Mouse (Mus musculus) WW6 (cell line): ENCODE data around the gene Gpc3.

Experiments used
- DNase-seq: peaks from one replicate; pipeline ENCODE4 v3.0.0-alpha.2; 2013; ENCODE audit warnings: low read depth, low spot score

Gpc3 gene

GRCm38 (mm10) chrX:52558526-52558925 lies 55.2 kb downstream of the Gpc3 start:
- DNase-seq: no peak

- DNase-seq: no peak
Measured at GRCm38 (mm10) chrX:52557489-52557888, 56.3 kb downstream of the Gpc3 start.

GRCm38 (mm10) chrX:52551296-52551695 lies 62.5 kb downstream of the Gpc3 start:
- DNase-seq: no peak

- no peak for DNase-seq
Measured at GRCm38 (mm10) chrX:52544623-52545022, 69.1 kb downstream of the Gpc3 start.

- no peak for DNase-seq
Measured at GRCm38 (mm10) chrX:52537282-52537681, 76.5 kb downstream of the Gpc3 start.

GRCm38 (mm10) chrX:52533766-52534165 lies 80.0 kb downstream of the Gpc3 start:
- DNase-seq: no peak

- no peak for DNase-seq
Measured at GRCm38 (mm10) chrX:52533098-52533497, 80.7 kb downstream of the Gpc3 start.

- DNase-seq: no peak
Measured at GRCm38 (mm10) chrX:52532124-52532523, 81.6 kb downstream of the Gpc3 start.

GRCm38 (mm10) chrX:52526086-52526485 lies 87.7 kb downstream of the Gpc3 start:
- DNase-seq: no peak

- no peak for DNase-seq
Measured at GRCm38 (mm10) chrX:52525132-52525531, 88.6 kb downstream of the Gpc3 start.

GRCm38 (mm10) chrX:52514553-52514952 lies 99.2 kb downstream of the Gpc3 start:
- no peak for DNase-seq

GRCm38 (mm10) chrX:52511151-52511550 lies 102.6 kb downstream of the Gpc3 start:
- DNase-seq: no peak

GRCm38 (mm10) chrX:52503857-52504256 lies 109.9 kb downstream of the Gpc3 start:
- no peak for DNase-seq

GRCm38 (mm10) chrX:52489461-52489860 lies 124.3 kb downstream of the Gpc3 start:
- no peak for DNase-seq

GRCm38 (mm10) chrX:52455074-52455588 lies 158.6 kb downstream of the Gpc3 start:
- DNase-seq: no peak

GRCm38 (mm10) chrX:52453445-52454182 lies 160.1 kb downstream of the Gpc3 start:
- peak; percentile 24 for DNase-seq

- no peak for DNase-seq
Measured at GRCm38 (mm10) chrX:52449177-52449576, 164.6 kb downstream of the Gpc3 start.

- DNase-seq: no peak
Measured at GRCm38 (mm10) chrX:52448496-52448895, 165.3 kb downstream of the Gpc3 start.

- no peak for DNase-seq
Measured at GRCm38 (mm10) chrX:52446530-52446929, 167.2 kb downstream of the Gpc3 start.

- no peak for DNase-seq
Measured at GRCm38 (mm10) chrX:52444977-52445376, 168.8 kb downstream of the Gpc3 start.

- no peak for DNase-seq
Measured at GRCm38 (mm10) chrX:52441798-52442197, 172.0 kb downstream of the Gpc3 start.

GRCm38 (mm10) chrX:52439421-52439820 lies 174.3 kb downstream of the Gpc3 start:
- DNase-seq: no peak

GRCm38 (mm10) chrX:52425605-52426004 lies 188.1 kb downstream of the Gpc3 start:
- DNase-seq: no peak

- DNase-seq: no peak
Measured at GRCm38 (mm10) chrX:52419850-52420249, 193.9 kb downstream of the Gpc3 start.
